Mouse (Mus musculus) midbrain, embryonic 11.5 days (tissue): Measurements from ENCODE around the gene Slfn9. TPM values are rescaled to one million over a fixed set of nuclear protein-coding genes. Genes with fewer than 3 reads are reported as not detected.

Experiments used
- ATAC-seq: fragments of 200-750 bp; cut with Nextera tagmentation; 2 replicates; pipeline ENCODE4 v1.8.0; 2017; ENCODE audit warnings: moderate TSS enrichment, moderate library complexity; ENCODE audit not compliant: low FRiP score
- DNase-seq: peaks from one replicate; pipeline ENCODE4 v3.0.0; 2015; ENCODE audit warnings: low spot score; ENCODE audit errors: missing footprints
- H3K27ac ChIP-seq: fragments of 300-500 bp; sonication (generic); 2 replicates; pipeline ENCODE4 v1.5.1; 2014; ENCODE audit warnings: low read depth, low read length
- H3K27me3 ChIP-seq: fragments of 300-500 bp; sonication (generic); 2 replicates; pipeline ENCODE4 v1.6.1; 2014; ENCODE audit warnings: mild to moderate bottlenecking, low read length, moderate library complexity, mixed read lengths; ENCODE audit not compliant: control insufficient read depth, insufficient read depth
- H3K36me3 ChIP-seq: fragments of 300-500 bp; sonication (generic); 2 replicates; pipeline ENCODE4 v1.6.1; 2014; ENCODE audit warnings: mild to moderate bottlenecking, low read length, moderate library complexity, mixed read lengths; ENCODE audit not compliant: control insufficient read depth, insufficient read depth
- H3K4me1 ChIP-seq: fragments of 300-500 bp; sonication (generic); 2 replicates; pipeline ENCODE4 v1.6.1; 2014; ENCODE audit warnings: low read length; ENCODE audit not compliant: control insufficient read depth, insufficient read depth
- H3K4me2 ChIP-seq: fragments of 300-500 bp; sonication (generic); 2 replicates; pipeline ENCODE4 v1.6.1; 2014; ENCODE audit warnings: mild to moderate bottlenecking, moderate library complexity
- H3K4me3 ChIP-seq: fragments of 300-500 bp; sonication (generic); 2 replicates; pipeline ENCODE4 v1.5.1; 2014; ENCODE audit warnings: low read depth, low read length
- H3K9ac ChIP-seq: fragments of 300-500 bp; sonication (generic); 2 replicates; pipeline ENCODE4 v1.6.1; 2014; ENCODE audit warnings: low read length
- H3K9me3 ChIP-seq: fragments of 300-500 bp; sonication (generic); 2 replicates; pipeline ENCODE4 v1.6.1; 2016; ENCODE audit warnings: low read length; ENCODE audit not compliant: control insufficient read depth
- WGBS: fragments of 180-500 bp; shearing (Covaris S2); extraction: QIAGEN DNeasy Blood & Tissue Kit; methylation state at CpG from one replicate; pipeline ENCODE4 v1.1.7; 2014; 5-methylcytosine and 5-hydroxymethylcytosine counted together
- microRNA-seq: library from miRNA; unstranded; fragments of <30 nt; microRNA quantifications from one replicate; pipeline ENCODE4, GENCODE M21; 2017
- polyA plus RNA-seq: library from polyadenylated mRNA; unstranded; fragments of >200 nt; fragmentation: Nextera tagmentation; extraction: Ambion mirVana; gene quantifications from 2 replicates; pipeline ENCODE4 v1.2.1, GENCODE M21; 2014

The Slfn9 gene
- polyA plus RNA-seq, 1 experiment from 2014 or later, result 7.6 TPM

GRCm38 (mm10) chr11:82928897-82929632 is 62.6 kb downstream of the Slfn9 start:
- whole genome bisulfite sequencing, result 26% methylated on average over 20 of the region's 20 CpGs
- Histone ChIP-seq H3K4me2 (no peak overlapping the region), H3K9ac (no peak overlapping the region), H3K9me3 (no peaks in the 10 kb centered on the region), H3K4me3 (no peak overlapping the region), H3K4me1 (peaks cover 9% of the 10 kb centered on the region), H3K27ac (no peak overlapping the region), H3K36me3 (no peaks in the 10 kb centered on the region), H3K27me3 (peaks cover 38% of the 10 kb centered on the region)
- DNase-seq (no peak), ATAC-seq (no peak)

Small RNA genes within 50 kb of the gene (microRNA-seq; reads per million reads assigned to microRNA genes)
- gene Gm27598 (not detected), gene Mir7679 (not detected)

Other genes starting within 250 kb of the Slfn9 start
- 0.16 and 0.52 TPM in 2 replicates for gene Cct6b, start 227.5 kb downstream of the Slfn9 start, polyA plus RNA-seq
- 35.1 and 38.5 TPM in 2 replicates for gene Zfp830, start 227.5 kb downstream of the Slfn9 start, polyA plus RNA-seq
- gene Lig3, start 210.7 kb downstream of the Slfn9 start, polyA plus RNA-seq, result 48.2 and 52.6 TPM in 2 replicates
- 8.9 and 9.2 TPM in 2 replicates for gene Rffl, start 120.6 kb downstream of the Slfn9 start, polyA plus RNA-seq
- gene Rad51d, start 101.2 kb downstream of the Slfn9 start, polyA plus RNA-seq, result 13.7 and 17.4 TPM in 2 replicates
- gene Fndc8, start 99.7 kb downstream of the Slfn9 start, polyA plus RNA-seq, result 0.19 and 0.30 TPM in 2 replicates
- gene Nle1, start 83.4 kb downstream of the Slfn9 start, polyA plus RNA-seq, result 22.9 and 23.7 TPM in 2 replicates
- gene Unc45b, start 81.3 kb downstream of the Slfn9 start, polyA plus RNA-seq, result 0.10 and 0.21 TPM in 2 replicates
- gene Slfn5, start 40.5 kb downstream of the Slfn9 start, polyA plus RNA-seq, result 0.14 and 0.47 TPM in 2 replicates
- gene Slfn8, start 29.0 kb upstream of the Slfn9 start, polyA plus RNA-seq, result 0.11 and 0.28 TPM in 2 replicates
- gene Slfn2, start 73.3 kb upstream of the Slfn9 start, polyA plus RNA-seq, result 2.3 and 2.7 TPM in 2 replicates
- 0.10 TPM in 1 of 2 replicates, not detected in the other for gene Slfn1, start 125.0 kb upstream of the Slfn9 start, polyA plus RNA-seq
- not detected in 2 replicates for gene Slfn4, start 183.4 kb upstream of the Slfn9 start, polyA plus RNA-seq
- gene Slfn3, start 199.5 kb upstream of the Slfn9 start, polyA plus RNA-seq, result 0.08 and 0.42 TPM in 2 replicates